Mouse (Mus musculus) gastrocnemius, postnatal 36 days (tissue): ENCODE measurements around the gene Tmem254b. TPM values are rescaled to one million over a fixed set of nuclear protein-coding genes. Genes with fewer than 3 reads are reported as not detected.
"Not testable (repeated sequence)": the region's sequence is repeated elsewhere in the genome, so short reads cannot be mapped to it uniquely, and the experiment has no call there.

Source experiments
- DNase-seq, 2 experiments: peaks; one replicate each; pipeline ENCODE4 v3.0.0; 2022
- intact Hi-C: fragments of 180-260 bp; cut with DNase I; formaldehyde crosslinking; loops from one replicate; pipeline ENCODE4 v1.15.1; 2025
- long read RNA-seq, 2 experiments: library from polyadenylated mRNA; stranded (forward); transcript quantifications; one replicate each; pipeline ENCODE4 v2.0.0; 2021
- total RNA-seq, 2 experiments: library from RNA; stranded (reverse); gene quantifications; 2 replicates each; pipeline ENCODE4 v1.2.3; 2021

Gene Tmem254b
- total RNA-seq, result 1 to 10 TPM in 1 of 2 experiments, not detected in 1; 2.5 TPM
- long read RNA-seq, experiment 1, result 0 reads
- long read RNA-seq, experiment 2, partial matches to known transcripts, result 0 of 1 reads
- long read RNA-seq, experiment 2, other reads (novel, unspliced or antisense), result 0 of 1 reads

GRCm38 (mm10) chr14:26206926-26207247 lies at the start of gene Tmem254b:
TSS of gene Tmem254b (minus strand) at chr14:26207041.
- intact Hi-C loops, DNase-seq: not testable (repeated sequence)

- intact Hi-C loops, DNase-seq: not testable (repeated sequence)
Observed at GRCm38 (mm10) chr14:26237183-26237582, 30.3 kb upstream of the Tmem254b start.

- DNase-seq, intact Hi-C loops: not testable (repeated sequence)
Observed at GRCm38 (mm10) chr14:26216233-26217000, 9.6 kb upstream of the Tmem254b start.

- not testable (repeated sequence) for DNase-seq
Observed at GRCm38 (mm10) chr14:26206197-26206925, 480 bp downstream of the Tmem254b start.

GRCm38 (mm10) chr14:26197851-26198250 lies 9.0 kb downstream of the Tmem254b start:
- DNase-seq, intact Hi-C loops: not testable (repeated sequence)

More at GRCm38 (mm10) chr14:26206197-26206925, 480 bp downstream of the Tmem254b start:
- intact Hi-C loops, result not testable (repeated sequence)

- intact Hi-C loops, DNase-seq: not testable (repeated sequence)
Observed at GRCm38 (mm10) chr14:26188361-26188760, 18.5 kb downstream of the Tmem254b start.

GRCm38 (mm10) chr14:26186638-26187037 lies 20.2 kb downstream of the Tmem254b start:
- DNase-seq, intact Hi-C loops: not testable (repeated sequence)

GRCm38 (mm10) chr14:26182380-26182779 lies 24.5 kb downstream of the Tmem254b start, which contains the start of gene Plac9b:
TSS of gene Plac9b (minus strand) at chr14:26182480.
- intact Hi-C loops, DNase-seq: not testable (repeated sequence)

GRCm38 (mm10) chr14:26181660-26182059 lies 25.2 kb downstream of the Tmem254b start:
- not testable (repeated sequence) for DNase-seq

GRCm38 (mm10) chr14:26175028-26175427 lies 31.8 kb downstream of the Tmem254b start:
- DNase-seq, intact Hi-C loops: not testable (repeated sequence)

More at GRCm38 (mm10) chr14:26181660-26182059, 25.2 kb downstream of the Tmem254b start:
- intact Hi-C loops, result not testable (repeated sequence)

GRCm38 (mm10) chr14:26173955-26174354 lies 32.9 kb downstream of the Tmem254b start:
- DNase-seq, intact Hi-C loops: not testable (repeated sequence)

GRCm38 (mm10) chr14:26165266-26165665 lies 41.6 kb downstream of the Tmem254b start:
- intact Hi-C loops, DNase-seq: not testable (repeated sequence)

- DNase-seq, intact Hi-C loops: not testable (repeated sequence)
Observed at GRCm38 (mm10) chr14:26162423-26162822, 44.4 kb downstream of the Tmem254b start.

GRCm38 (mm10) chr14:26161156-26161555 lies 45.7 kb downstream of the Tmem254b start:
- intact Hi-C loops, DNase-seq: not testable (repeated sequence)

GRCm38 (mm10) chr14:26156032-26156431 lies 50.8 kb downstream of the Tmem254b start:
- DNase-seq, intact Hi-C loops: not testable (repeated sequence)

Other genes starting within 250 kb of the Tmem254b start
- gene Duxbl1, start 228.5 kb downstream of the Tmem254b start, total RNA-seq, result under 1 TPM in 1 of 2 experiments, not detected in 1; 0.25 TPM
- 1 to 10 TPM; 2.9 to 5.9 TPM for gene Gm9780, start 164.3 kb downstream of the Tmem254b start, total RNA-seq
- 1 to 10 TPM; 1.3 to 3.7 TPM for gene Tmem254c, start 139.7 kb downstream of the Tmem254b start, total RNA-seq
- gene Cphx2, start 125.5 kb downstream of the Tmem254b start, total RNA-seq, result not detected
- gene Cphx3, start 124.7 kb downstream of the Tmem254b start, total RNA-seq, result not detected
- not detected for gene Duxbl2, start 88.7 kb downstream of the Tmem254b start, total RNA-seq
- 10 to 100 TPM; 28.3 to 32.6 TPM for gene Plac9b, start 24.6 kb downstream of the Tmem254b start, total RNA-seq
- gene Duxbl3, start 50.9 kb upstream of the Tmem254b start, total RNA-seq, result under 1 TPM in 1 of 2 experiments, not detected in 1; 0.10 TPM